Mouse (Mus musculus) cerebellum, postnatal 36 days (tissue): ENCODE measurements around the gene Slc22a4.

Source experiments
- DNase-seq, 2 experiments: peaks; one replicate each; pipeline ENCODE4 v3.0.0; 2021 to 2022; ENCODE audit warnings: mixed read lengths in 2 of 2

The Slc22a4 gene

DNA sequence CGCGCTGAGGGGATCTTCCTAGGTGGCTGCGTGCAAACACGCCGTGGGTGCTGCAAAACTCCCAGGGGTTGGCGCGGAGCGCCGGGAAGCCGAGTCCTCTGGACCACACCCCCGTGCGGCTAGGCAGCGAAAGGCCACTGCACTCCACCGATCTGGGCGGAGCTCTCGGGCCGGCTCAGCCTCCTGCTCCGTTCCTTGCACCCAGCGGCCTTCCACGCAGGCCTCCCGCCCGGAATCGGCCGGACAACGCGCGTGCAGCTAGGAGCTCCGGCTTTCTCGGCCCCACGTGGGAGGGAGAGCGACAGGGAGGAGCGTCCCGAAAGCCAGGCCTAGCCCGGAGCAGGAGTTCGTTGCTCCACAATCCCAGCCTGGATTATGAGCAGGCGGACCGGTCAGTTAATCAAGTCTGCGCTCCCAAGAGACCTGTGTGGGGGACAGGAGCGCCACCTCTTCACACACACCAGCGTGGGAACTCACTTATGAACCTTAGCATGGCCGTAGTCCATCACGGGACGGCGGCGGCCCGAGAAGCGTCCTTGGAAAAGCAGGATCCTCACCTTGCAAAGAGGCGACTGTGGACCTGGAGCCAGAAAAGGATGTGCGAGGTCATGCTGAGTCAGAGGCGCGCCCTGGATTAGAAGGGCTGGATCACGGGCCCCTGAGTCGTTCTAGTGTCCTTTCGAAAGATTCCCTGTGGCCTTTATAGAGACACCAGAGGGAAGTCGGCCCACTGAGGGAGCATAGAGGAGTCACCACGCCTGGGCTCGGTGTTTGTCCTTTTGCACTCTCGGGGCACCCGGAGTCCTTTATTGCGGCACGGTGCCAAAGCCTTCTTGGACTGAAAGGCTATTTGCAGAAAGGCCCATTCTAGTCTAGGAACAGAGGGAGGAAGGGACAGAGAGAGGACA is at the start of gene Slc22a4:
Gene Slc22a4, minus strand, starts transcription at position 47 of the 908 bp plus-strand sequence.
- peak; percentile 84 to 88 for DNase-seq

DNA sequence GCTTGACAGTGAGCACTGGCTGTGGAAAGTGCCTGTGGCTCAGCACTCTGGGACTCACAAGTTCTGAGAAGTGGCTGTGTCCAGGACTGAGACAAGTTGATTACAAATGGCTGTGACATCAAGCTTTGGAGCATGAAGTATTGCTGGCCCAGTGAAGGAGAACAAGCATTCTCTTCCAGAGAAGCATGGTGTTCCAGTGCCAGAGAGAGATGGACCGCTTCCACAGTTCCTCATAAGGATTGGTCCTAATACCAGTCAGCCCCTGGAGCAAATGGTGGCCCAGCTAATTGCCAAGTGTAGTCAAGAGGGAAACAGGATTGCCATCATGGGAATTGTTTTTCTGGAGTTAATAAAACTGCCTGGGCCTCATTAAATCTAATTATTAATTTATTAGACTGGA is 48.2 kb upstream of the Slc22a4 start:
- DNase-seq = no peak

DNA sequence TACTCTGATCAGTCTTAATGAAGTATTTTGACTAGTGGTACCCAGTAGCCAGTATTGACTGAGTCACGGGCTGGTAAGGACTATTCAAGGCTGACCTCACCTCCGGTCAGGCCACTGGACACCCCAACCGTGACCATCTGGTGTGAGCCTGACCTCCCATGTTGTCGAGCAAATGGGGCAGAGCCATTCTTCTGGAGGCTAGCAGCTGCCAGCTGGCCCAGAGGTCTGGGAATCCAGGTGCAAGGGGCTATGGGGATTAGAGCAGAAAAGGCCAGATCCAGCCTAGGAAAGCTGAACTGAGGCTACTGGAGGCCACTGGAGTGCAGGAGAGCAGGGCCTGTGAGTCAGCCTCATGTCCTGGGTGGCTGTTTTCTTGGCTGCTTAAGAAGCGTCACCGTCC is 47.5 kb upstream of the Slc22a4 start:
- no peak for DNase-seq

DNA sequence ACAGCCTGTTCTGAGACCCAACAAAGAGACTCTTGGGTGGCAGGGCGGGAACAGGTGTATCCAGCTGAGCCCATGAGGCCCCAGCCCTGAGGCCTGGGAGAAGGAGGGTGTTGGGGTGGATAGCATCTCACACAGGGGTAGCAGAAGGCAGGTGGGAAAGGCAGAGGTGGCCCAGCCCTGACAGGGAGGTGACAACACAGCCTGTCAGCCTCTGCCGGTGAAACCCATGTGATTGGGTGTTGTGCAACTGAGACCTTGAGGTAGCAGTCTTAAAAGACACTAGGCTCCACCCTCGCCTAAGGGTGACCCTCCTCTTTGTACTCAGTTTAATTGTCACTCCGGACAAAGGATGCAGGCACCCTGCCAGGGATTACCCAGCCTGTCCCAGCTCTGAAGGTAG is 45.4 kb upstream of the Slc22a4 start:
- DNase-seq = no peak

DNA sequence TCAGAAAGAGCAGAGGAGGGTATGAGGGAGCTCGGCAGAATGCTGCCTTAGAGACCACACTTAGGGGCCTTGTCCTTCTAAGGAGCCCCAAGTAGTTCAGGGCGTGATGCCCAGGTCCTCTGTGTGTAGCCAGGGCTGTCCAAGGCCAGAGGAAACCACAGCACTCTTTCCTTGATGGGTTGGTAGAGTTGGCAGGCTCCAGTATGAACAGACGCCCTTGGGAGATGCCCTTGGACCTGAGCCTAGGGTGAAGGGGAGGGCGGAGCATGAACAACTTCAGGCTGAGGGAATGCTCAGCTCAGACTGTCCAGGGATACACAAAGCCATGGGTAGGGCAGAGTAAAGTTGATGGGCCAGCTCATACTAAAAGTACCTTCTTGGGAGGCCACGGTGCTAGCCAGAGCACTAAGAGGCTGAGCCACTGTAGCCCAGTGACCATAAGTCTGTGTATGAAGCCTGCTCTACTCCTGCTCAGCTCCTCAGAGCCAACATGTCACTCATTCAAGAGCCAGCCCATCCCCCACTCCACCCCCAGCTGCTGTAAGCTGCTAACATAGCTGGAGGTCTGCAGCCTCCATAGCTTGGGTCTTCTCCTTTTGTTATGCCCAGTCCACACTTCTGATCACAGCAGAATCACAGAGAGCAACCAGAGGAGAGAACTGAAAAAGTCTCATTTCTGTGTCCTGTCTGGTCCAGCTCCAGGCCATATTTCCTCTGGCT is 44.0 kb upstream of the Slc22a4 start:
- DNase-seq = peak; percentile 32 to 43

DNA sequence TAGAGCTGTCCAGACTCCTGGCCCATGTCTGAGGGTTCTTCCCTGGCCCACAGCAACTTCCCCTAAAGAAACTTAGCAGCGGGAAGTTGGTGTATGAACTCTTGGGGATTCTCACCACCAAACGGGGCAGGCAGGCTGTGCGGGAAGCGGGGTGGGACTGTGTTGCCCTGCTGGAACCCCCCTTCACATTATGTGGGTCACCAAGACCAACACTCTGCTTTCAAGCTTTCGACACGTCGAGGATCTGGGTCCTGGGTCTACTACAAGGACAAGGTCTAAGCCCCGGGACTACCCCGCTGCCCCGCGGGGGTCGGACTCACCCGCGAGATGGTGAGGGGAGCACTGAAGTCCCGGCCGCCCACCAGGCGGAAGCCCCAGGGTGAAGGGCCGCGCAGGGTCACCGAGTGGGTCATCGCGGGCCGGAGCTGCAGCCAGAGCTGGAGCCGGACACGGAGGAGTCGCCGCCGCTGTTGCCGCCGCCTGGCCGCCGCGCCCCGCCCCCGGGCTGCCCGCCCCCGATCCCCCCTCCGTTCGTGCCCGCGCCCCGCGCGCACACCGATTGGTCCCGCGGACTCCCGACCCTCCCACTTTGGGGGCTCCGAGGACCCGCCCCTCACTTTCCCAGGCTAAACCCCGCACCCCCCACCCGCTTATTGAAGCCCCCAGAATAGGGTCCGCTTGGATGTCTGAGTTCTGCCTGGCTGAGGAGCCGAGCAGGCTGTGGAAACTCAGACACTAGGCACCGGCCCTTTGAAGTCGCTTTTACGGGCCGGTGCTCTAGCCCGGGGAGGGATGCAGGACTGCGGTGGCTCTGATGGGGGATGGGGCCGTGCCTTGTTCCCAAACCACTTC is 40.9 kb upstream of the Slc22a4 start, which contains the start of gene Pdlim4:
Gene Pdlim4, minus strand, starts transcription at position 495 of the 852 bp plus-strand sequence.
- no peak for DNase-seq

DNA sequence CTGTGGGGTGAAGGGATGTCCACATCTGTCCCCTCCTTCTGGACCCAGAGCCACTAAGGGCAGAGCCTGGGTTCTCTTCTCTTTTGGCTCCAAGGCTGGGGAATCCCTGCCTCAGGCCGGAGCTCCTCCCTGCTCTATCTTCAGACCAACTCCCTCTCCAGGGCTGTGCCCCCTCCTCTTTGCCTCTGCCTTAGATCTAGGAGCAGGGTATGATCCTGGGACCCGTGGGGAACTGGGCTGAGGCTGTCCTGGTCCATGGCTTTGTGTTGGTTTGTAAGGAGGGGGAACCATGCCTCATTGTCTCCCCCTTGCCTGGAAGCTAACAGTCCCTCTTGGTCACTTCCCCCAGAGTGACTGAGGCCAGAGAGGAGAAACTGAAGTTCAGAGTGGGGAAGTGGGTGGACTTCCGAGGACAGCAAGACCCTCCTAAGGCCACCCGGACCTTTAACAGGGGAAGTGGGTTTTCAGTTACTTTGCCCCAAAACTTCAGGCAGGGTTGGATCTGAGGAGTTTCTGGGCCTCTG is 40.2 kb upstream of the Slc22a4 start:
- DNase-seq = no peak

DNA sequence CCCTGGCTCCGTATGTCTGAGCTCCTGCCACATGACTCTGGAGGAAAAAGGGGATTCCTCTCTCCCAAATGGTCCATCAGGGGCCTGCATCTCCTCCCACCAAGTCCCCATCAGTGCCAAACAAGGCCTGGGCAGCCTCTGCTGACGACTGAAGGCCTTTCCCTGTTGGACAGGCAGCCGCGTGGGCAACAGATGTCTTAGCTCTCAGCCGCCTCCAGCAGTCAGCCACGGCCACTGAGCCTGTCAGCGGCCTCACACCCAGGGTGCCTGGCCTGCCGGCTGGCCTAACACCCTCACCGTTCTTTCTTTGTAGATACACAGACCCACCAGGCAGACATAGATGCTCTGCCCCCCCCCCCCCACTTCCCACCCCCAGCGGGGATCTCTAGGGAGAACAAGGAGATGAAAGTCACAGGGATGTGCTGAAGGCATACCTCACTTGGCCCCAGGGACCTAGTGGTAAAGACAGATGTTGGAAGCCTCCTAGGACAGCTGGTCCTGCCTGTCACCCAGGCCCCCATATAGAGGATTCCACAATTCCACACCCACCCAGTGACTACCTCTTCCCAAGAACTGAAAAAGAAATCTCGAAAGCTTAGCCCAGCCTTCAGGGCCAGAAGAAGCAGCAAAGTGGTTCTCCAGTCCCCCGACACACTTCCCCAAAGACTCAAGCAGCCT is 39.6 kb upstream of the Slc22a4 start:
- no peak for DNase-seq

DNA sequence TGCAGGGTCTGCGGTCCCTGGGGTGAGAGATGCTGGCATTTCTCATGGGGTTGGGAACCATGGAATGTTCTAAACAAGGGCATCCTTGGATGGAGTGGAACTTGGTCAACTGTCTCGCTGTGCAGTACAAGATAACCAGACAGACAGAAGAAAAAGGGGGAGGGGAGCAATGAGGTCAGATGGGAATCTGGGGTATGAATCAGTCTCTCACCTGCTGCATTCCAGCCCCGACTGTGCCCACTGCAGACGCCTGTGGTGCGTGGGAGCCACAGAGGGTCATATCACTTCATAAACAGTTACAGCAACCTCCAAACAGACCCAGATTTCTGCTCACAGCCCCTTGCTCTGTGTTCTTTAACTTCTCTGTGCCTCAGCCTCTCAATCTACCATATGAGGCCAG is 38.5 kb upstream of the Slc22a4 start:
- no peak for DNase-seq

DNA sequence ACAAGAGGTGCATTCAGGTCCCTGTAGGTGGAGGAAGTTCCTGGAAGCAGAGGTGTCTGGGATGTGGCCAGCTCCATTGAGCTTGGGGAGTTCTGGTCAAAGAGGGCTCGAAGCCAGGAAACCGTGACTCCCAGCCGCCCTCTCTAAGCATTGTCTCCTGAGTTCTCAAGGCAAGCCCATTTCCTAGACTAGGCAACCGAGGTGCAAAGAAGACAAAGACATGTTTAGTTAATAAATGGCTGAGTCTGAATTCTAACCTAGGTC is 38.0 kb upstream of the Slc22a4 start:
- no peak for DNase-seq

DNA sequence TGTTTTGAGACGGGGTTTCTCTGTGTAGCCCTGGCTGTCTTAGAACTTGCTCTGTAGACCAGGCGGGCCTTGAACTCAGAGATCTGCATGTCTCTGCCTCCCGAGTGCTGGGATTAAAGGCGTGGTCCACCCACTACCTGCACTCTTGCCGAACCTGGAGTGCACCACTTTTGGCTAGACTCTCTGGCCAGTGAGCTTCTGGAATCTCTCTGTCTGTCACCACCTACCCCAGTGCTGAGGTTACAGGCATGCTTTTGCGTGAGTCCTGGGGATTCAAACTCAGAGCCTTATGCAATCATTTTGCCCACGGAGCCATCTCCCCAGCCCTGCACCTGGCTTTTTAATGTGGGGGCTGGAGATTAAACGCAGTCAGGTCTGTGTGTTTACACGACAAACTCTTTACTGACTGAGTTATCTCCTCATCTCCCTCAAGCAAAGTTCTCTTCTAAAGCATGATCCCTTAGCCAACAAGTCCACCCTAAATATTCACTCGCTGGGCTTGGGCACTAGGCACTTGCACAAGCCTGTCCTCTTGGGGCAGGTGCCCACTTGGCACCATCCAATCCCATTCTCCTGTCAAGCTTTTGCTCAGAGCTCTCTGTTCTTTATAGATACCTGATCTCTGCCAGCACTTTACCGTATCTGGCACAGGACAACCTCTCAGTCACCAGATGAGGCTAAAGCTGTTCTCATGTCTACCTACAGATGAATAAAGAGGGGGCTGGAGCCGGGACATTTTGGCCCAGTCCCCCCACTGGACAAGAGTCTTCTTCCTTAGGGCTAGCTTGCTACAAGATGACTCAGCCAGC is 37.4 kb upstream of the Slc22a4 start:
- DNase-seq = no peak

DNA sequence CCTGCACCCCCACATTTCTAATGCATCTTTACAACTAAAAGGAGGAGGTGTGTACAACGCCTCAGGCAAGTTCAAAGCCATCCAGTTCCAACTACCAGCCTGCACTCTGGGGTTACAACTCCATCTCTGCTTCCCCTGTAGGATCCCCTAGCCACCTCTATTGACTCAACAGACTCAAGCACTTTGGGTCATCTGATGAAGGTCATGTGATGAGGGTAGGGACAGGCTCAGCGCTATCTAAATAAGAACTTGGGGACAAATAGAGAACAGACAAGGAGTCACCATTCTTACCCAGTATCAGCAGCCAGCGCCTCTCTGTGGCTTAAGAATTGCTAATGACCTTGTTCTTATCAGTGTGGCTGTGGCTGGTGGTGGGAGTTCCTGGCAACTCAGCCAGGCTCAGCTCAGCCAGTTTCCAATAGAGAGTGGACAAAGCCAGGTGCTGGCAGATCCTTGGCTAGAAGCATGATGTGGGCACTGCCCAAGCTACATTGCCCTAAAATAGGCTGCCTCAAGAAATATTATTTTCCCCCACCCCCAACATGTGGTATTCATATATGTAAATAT is 36.6 kb upstream of the Slc22a4 start:
- no peak for DNase-seq

DNA sequence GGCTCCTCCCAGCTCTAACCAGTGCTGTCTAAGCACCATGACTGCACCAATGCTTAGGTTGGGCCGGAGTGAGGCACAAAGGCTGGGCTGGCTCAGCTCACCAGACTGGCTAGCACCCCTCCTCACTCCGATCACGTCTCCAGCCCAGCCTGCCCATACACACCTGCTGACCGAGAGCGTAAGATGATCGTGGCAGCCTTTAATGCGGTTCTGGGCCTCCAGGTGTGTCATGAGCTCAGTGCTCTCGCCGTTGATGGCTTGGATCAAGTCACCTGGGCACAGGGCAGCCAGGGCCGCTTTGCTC is 35.5 kb upstream of the Slc22a4 start:
- no peak for DNase-seq

DNA sequence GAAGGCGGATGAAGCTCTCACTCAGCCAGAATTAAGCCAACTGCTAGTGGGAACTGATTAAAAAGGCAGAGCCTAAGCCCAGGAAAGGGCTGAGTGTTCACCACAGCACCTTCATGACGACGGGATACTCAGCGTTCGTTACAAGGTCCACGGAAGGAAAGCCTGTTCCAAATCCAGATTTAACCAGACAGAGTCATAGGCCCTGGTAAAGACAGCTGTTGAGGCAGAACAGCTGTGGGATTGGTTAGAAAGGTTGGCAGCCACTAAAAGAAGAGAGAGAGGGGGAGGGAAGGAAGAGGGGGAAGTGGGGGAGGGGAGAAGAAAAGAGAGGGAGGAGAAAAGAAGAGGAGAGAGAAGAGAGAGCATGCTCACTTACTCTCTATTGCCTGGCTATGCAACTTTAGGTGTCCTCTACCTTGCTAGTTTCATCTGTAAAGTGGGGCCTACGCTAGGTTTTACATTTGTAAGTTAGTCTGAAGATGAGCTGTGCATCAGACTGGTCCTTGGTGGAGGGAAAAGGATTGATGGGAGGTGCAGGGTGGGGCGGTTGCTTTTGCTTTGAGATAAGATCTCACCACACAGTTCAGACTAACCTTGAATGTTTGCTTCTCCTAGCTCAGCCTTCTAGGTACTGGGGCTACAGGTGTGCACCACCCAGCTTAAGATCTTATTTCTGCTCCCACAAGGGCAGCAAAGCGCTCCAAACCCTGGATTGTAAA is 35.0 kb upstream of the Slc22a4 start:
- DNase-seq = no peak

DNA sequence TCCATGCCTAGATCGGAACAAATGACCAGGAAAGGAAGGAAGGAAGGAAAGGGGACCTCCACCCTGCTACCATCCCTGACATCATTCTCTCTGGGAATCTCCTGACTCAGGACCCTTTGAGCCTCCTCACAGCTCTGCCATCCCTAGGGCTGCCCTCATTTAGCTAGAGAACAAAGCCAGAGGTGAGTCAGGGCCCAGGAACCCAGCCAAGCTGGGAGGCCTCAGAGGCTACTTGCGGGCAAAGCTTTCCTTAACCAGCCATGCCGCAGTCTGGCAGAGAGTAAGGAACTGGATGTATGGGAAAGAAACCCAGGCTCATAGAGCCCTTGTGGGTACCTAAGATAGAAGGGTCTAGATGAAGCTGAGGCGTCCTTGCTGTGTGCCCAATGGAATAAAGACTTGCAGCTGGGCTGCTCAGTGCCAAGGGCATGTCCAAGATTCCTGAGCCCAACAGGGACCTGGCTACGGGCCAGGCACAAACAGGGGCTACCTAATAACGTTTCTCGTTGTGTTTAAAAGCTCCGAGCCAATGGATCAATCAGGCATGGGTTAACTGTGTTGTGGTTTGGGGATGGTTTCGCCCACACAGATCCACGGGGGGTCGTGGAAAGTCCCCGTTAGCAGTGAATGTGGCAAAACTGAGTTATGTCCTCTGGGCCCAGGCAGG is 34.3 kb upstream of the Slc22a4 start:
- peak; percentile 47 to 52 for DNase-seq

DNA sequence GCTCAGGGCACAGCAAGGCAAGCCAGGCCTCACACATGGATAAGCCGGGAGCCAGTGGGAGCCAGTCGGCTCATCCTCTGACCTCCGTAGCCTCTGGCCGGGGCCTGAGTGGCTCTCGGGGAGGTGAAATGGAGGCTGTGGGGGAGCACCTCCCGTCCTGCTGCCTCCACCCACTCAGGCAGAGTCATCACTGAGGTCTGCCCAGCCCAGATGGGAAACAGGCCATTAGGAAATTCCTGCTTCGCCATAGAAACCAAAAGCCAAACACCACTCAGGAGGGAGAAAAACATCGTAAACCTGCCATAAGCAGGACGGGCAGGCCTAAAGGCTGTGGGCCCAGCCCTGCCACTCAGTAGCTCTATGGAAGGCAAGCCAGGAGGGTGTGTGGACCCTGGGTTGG is 32.4 kb upstream of the Slc22a4 start:
- DNase-seq = no peak

DNA sequence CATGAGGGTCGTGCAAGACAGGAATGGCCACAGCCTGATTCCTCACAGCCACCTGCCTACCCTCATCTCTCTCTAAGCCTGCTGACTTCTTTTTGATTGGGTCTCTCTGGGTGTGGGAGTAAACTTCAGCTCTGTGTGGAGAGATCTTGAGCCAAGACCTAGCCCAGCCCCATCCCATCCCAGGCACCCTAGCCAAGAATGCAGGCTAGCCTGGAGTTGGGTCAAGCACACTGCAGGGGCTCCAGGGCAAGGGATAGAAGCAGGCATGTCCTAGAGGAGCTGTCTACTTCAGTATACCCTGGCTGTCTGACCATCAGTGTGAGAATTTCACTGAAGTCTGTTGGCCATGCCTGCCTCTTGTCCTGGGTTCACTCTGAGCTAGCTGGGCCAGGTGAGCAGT is 31.6 kb upstream of the Slc22a4 start:
- no peak for DNase-seq

DNA sequence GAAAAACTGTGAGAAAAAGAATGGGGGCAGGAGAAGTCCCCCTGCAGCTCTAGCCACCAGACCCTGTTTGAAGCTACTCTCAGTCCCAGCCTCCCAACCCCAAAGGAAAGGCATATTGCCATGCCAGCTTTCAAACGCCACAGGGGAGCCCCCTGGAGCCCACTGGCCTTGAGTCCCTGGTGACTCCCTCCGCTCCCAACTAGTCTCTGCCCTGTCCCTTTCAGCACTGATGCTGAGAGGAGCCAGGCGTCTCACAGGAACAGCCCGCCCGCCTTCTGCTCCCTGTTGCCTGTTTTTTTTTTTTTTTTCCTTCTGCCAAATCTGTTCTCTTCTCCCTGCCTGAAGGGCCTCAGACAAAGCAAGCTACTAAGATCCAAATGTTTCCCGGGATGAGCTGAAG is 30.8 kb upstream of the Slc22a4 start:
- DNase-seq = peak; percentile 54 to 61

DNA sequence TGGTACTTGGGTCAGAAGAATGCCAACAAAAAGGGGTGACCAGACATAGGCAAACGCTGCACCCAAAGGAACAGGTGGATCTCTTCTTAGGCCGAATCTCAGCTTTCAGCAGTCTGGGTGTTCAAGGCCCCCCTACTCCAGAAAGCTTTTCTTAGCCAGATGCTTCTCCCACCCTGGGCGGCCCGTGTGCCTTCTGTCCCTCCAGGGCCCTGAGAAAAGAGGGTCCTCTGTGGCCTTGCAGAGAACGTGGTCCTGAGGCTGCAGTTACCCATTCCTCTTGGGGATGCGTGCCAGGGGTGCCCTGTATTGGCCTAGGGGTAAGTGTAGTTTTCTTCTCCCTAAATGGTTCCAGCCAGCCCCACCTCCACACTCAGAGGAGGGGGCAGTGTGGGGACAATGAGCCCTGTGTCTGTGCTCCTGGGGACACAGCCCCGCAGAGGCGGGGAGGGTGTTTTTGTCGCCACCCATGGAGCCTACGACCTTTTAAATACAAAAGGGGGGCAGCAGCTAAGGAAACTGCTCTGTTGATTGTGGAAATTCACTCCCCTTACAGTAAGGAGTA is 30.2 kb upstream of the Slc22a4 start:
- no peak for DNase-seq

DNA sequence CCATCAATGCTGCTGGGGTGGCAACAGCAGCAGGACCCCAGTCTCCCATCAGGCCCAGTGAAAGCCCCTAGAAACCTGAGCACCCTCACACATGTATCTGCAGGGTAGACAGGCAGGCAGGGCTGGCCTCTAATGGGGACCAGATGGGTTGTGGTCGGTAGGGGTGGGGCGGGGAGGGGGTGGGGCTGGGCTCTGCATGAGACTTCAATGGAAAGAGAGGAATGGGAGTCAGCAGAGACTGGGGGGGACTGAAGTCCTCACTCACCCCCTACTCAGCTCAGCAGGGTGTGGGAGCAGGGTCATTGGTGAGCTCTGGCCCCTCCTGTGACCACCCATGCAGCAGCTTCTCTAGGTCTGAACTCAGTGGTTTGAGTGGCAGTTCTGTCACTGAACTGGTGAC is 29.5 kb upstream of the Slc22a4 start:
- no peak for DNase-seq
